Mouse (Mus musculus) embryo, embryonic 9.5 days (tissue): ENCODE results near the gene Fmnl3.
"Not testable (repeated sequence)": the region's sequence is repeated elsewhere in the genome, so short reads cannot be mapped to it uniquely, and the experiment has no call there.

Source experiments
- DNase-seq: peaks from one replicate; pipeline ENCODE4 v3.0.0-alpha.2; 2017; ENCODE audit errors: extremely low spot score

The Fmnl3 gene

GRCm38 (mm10) chr15:99387976-99388375, 17.7 kb upstream of the Fmnl3 start:
- DNase-seq: no peak

GRCm38 (mm10) chr15:99386796-99387195, 16.5 kb upstream of the Fmnl3 start:
- DNase-seq: no peak

- DNase-seq: not testable (repeated sequence)
Measured at GRCm38 (mm10) chr15:99386110-99386509, 15.8 kb upstream of the Fmnl3 start.

GRCm38 (mm10) chr15:99384071-99384470, 13.8 kb upstream of the Fmnl3 start:
- DNase-seq: no peak

- no peak for DNase-seq
Measured at GRCm38 (mm10) chr15:99382893-99383292, 12.6 kb upstream of the Fmnl3 start.

- DNase-seq: no peak
Measured at GRCm38 (mm10) chr15:99376240-99376639, 6.0 kb upstream of the Fmnl3 start.

GRCm38 (mm10) chr15:99375581-99375980, 5.3 kb upstream of the Fmnl3 start:
- DNase-seq: no peak

- DNase-seq: no peak
Measured at GRCm38 (mm10) chr15:99375036-99375435, 4.8 kb upstream of the Fmnl3 start.

GRCm38 (mm10) chr15:99372761-99373160, 2.5 kb upstream of the Fmnl3 start:
- no peak for DNase-seq

GRCm38 (mm10) chr15:99371526-99372340, 1.5 kb upstream of the Fmnl3 start:
- no peak for DNase-seq

- DNase-seq: no peak
Measured at GRCm38 (mm10) chr15:99369391-99370171, 701 bp downstream of the Fmnl3 start.

- DNase-seq: no peak
Measured at GRCm38 (mm10) chr15:99368583-99369266, 1.6 kb downstream of the Fmnl3 start.

GRCm38 (mm10) chr15:99364921-99365320, 5.4 kb downstream of the Fmnl3 start:
- no peak for DNase-seq

- DNase-seq: no peak
Measured at GRCm38 (mm10) chr15:99364022-99364530, 6.2 kb downstream of the Fmnl3 start.

- no peak for DNase-seq
Measured at GRCm38 (mm10) chr15:99358952-99359351, 11.3 kb downstream of the Fmnl3 start.

- no peak for DNase-seq
Measured at GRCm38 (mm10) chr15:99356462-99356861, 13.8 kb downstream of the Fmnl3 start.

GRCm38 (mm10) chr15:99355660-99356059, 14.6 kb downstream of the Fmnl3 start:
- DNase-seq: no peak

GRCm38 (mm10) chr15:99352306-99352705, 18.0 kb downstream of the Fmnl3 start:
- no peak for DNase-seq

- DNase-seq: no peak
Measured at GRCm38 (mm10) chr15:99351610-99352009, 18.7 kb downstream of the Fmnl3 start.

- no peak for DNase-seq
Measured at GRCm38 (mm10) chr15:99344961-99345360, 25.3 kb downstream of the Fmnl3 start.

- no peak for DNase-seq
Measured at GRCm38 (mm10) chr15:99344148-99344870, 26.0 kb downstream of the Fmnl3 start.
